Mouse (Mus musculus) lung, postnatal 0 days (tissue): ENCODE results near the gene Cln5. TPM values are rescaled to one million over a fixed set of nuclear protein-coding genes. Genes with fewer than 3 reads are reported as not detected.

Experiments used
- ATAC-seq: fragments of 200-750 bp; cut with Nextera tagmentation; 2 replicates; pipeline ENCODE4 v1.8.0; 2017; ENCODE audit warnings: moderate library complexity
- DNase-seq: peaks from one replicate; pipeline ENCODE4 v3.0.0-alpha.2; 2016; ENCODE audit warnings: low spot score
- H3K27ac ChIP-seq: fragments of 300-500 bp; sonication (generic); 2 replicates; pipeline ENCODE4 v1.5.1; 2014; ENCODE audit warnings: antibody characterized with exemption, mild to moderate bottlenecking, low read length, mixed read lengths
- H3K27me3 ChIP-seq: fragments of 300-500 bp; sonication (generic); replicated peaks from 2 replicates; pipeline ENCODE4 v1.6.1; 2014; ENCODE audit warnings: low read length, mixed read lengths; ENCODE audit not compliant: insufficient read depth
- H3K36me3 ChIP-seq: fragments of 300-500 bp; sonication (generic); 2 replicates; pipeline ENCODE4 v1.6.1; 2014; ENCODE audit warnings: low read length, mixed read lengths; ENCODE audit not compliant: insufficient read depth
- H3K4me1 ChIP-seq: fragments of 300-500 bp; sonication (generic); 2 replicates; pipeline ENCODE4 v1.6.1; 2014; ENCODE audit warnings: antibody characterized with exemption, low read depth, low read length, mixed read lengths; ENCODE audit not compliant: insufficient read depth
- H3K4me2 ChIP-seq: fragments of 300-500 bp; sonication (generic); replicated peaks from 2 replicates; pipeline ENCODE4 v1.6.1; 2014; ENCODE audit warnings: low read depth, mild to moderate bottlenecking, low read length, moderate library complexity, mixed read lengths
- H3K4me3 ChIP-seq: fragments of 300-500 bp; sonication (generic); 2 replicates; pipeline ENCODE4 v1.5.1; 2014; ENCODE audit warnings: low read depth, low read length
- H3K9ac ChIP-seq: fragments of 300-500 bp; sonication (generic); replicated peaks from 2 replicates; pipeline ENCODE4 v1.6.1; 2014; ENCODE audit warnings: low read depth, mild to moderate bottlenecking
- H3K9me3 ChIP-seq: fragments of 300-500 bp; sonication (generic); 2 replicates; pipeline ENCODE4 v1.6.1; 2016; ENCODE audit warnings: low read length, mixed read lengths
- CTCF ChIP-seq: IDR thresholded peaks from 2 replicates; pipeline ENCODE4 v1.5.1; 2016; ENCODE audit warnings: antibody characterized with exemption, mild to moderate bottlenecking
- EP300 ChIP-seq: IDR thresholded peaks from 2 replicates; pipeline ENCODE4 v1.6.1; 2016; ENCODE audit warnings: antibody characterized with exemption, mild to moderate bottlenecking, control low read depth
- WGBS: fragments of 180-500 bp; shearing (Covaris S2); extraction: QIAGEN DNeasy Blood & Tissue Kit; methylation state at CpG from one replicate; pipeline ENCODE4 v1.1.7; 2014; 5-methylcytosine and 5-hydroxymethylcytosine counted together
- polyA plus RNA-seq: library from polyadenylated mRNA; unstranded; fragments of >200 nt; fragmentation: Nextera tagmentation; extraction: Ambion mirVana; gene quantifications from 2 replicates; pipeline ENCODE4 v1.2.1, GENCODE M21; 2015

Cln5 gene
- polyA plus RNA-seq, 1 experiment from 2014 or later: 37.7 TPM

GRCm38 (mm10) chr14:103075166-103075565 is 5.2 kb downstream of the Cln5 start:
- Histone ChIP-seq H3K27me3 (no peaks in the 10 kb centered on the region), H3K4me1 (0 out of 2 replicates have a peak, but pooled peaks cover 2% of the 10 kb centered on the region), H3K36me3 (peaks cover 8% of the 10 kb centered on the region; the same call in 1 of the 2 replicates), H3K27ac (no peak overlapping the region), H3K9ac (no peak overlapping the region), H3K4me2 (no peak overlapping the region), H3K4me3 (no peak overlapping the region), H3K9me3 (no peaks in the 10 kb centered on the region)
- TF ChIP-seq EP300: no peak
- TF ChIP-seq CTCF: no peak
- ATAC-seq (no peak), DNase-seq (no peak)
- 86% methylated on average over 7 of the region's 7 CpGs for WGBS

- Histone ChIP-seq H3K9ac (no peak overlapping the region), H3K27me3 (no peaks in the 10 kb centered on the region), H3K36me3 (peaks cover 8% of the 10 kb centered on the region; the same call in 1 of the 2 replicates), H3K4me3 (no peak overlapping the region), H3K4me2 (no peak overlapping the region), H3K4me1 (no peaks in the 10 kb centered on the region), H3K9me3 (no peaks in the 10 kb centered on the region), H3K27ac (no peak overlapping the region)
- WGBS: 83% methylated on average over 9 of the region's 9 CpGs
- DNase-seq (no peak), ATAC-seq (no peak)
- no peak for TF ChIP-seq EP300
- no peak for TF ChIP-seq CTCF
Observed at GRCm38 (mm10) chr14:103077272-103078005, 7.4 kb downstream of the Cln5 start.

- Histone ChIP-seq H3K4me2 (no peak overlapping the region), H3K36me3 (peaks cover 14% of the 10 kb centered on the region; the same call in 1 of the 2 replicates), H3K27me3 (no peaks in the 10 kb centered on the region), H3K4me1 (0 out of 2 replicates have a peak, but pooled peaks cover 3% of the 10 kb centered on the region), H3K9me3 (no peaks in the 10 kb centered on the region), H3K4me3 (no peak overlapping the region), H3K9ac (no peak overlapping the region), H3K27ac (no peak overlapping the region)
- ATAC-seq (no peak), DNase-seq (peak; percentile 34)
- WGBS: 78% methylated on average over 16 of the region's 16 CpGs
- TF ChIP-seq EP300: no peak
- TF ChIP-seq CTCF: no peak
Observed at GRCm38 (mm10) chr14:103078006-103078912, 8.2 kb downstream of the Cln5 start.

GRCm38 (mm10) chr14:103079209-103079977 is 9.4 kb downstream of the Cln5 start:
- no peaks in the 10 kb centered on the region for H3K27me3 ChIP-seq
- H3K4me3 ChIP-seq: no peak overlapping the region
- H3K4me1 ChIP-seq: 0 out of 2 replicates have a peak, but pooled peaks cover 3% of the 10 kb centered on the region
- peaks cover 14% of the 10 kb centered on the region; the same call in 1 of the 2 replicates for H3K36me3 ChIP-seq
- no peak overlapping the region for H3K27ac ChIP-seq
- DNase-seq: no peak
- no peak overlapping the region for H3K9ac ChIP-seq
- TF ChIP-seq CTCF (no peak), EP300 (no peak)
- ATAC-seq: no peak
- H3K9me3 ChIP-seq: no peaks in the 10 kb centered on the region
- no peak overlapping the region for H3K4me2 ChIP-seq
- WGBS: 78% methylated on average over 9 of the region's 9 CpGs

GRCm38 (mm10) chr14:103085840-103086533 is 16.0 kb downstream of the Cln5 start:
- ATAC-seq (no peak), DNase-seq (peak; percentile 36)
- H3K27ac ChIP-seq: no peak overlapping the region
- H3K36me3 ChIP-seq: peaks cover 22% of the 10 kb centered on the region; the same call in 1 of the 2 replicates
- H3K9ac ChIP-seq: no peak overlapping the region
- no peaks in the 10 kb centered on the region for H3K27me3 ChIP-seq
- 0 out of 2 replicates have a peak, but pooled peaks cover 3% of the 10 kb centered on the region for H3K4me1 ChIP-seq
- TF ChIP-seq CTCF (no peak), EP300 (peak; percentile 71)
- H3K4me3 ChIP-seq: no peak overlapping the region
- H3K9me3 ChIP-seq: no peaks in the 10 kb centered on the region
- WGBS: 36% methylated on average over 1 of the region's 1 CpGs
- H3K4me2 ChIP-seq: no peak overlapping the region
